Mouse (Mus musculus) brain, embryonic 14.5 days (tissue): ENCODE measurements around the gene Cldn14. TPM values are rescaled to one million over a fixed set of nuclear protein-coding genes. Genes with fewer than 3 reads are reported as not detected.
"Not testable (repeated sequence)": the region's sequence is repeated elsewhere in the genome, so short reads cannot be mapped to it uniquely, and the experiment has no call there.

Experiments used
- DNase-seq: peaks from one replicate; pipeline ENCODE4 v3.0.0-alpha.2; 2011; ENCODE audit warnings: low read depth
- CTCF ChIP-seq: fragments of 200-500 bp; IDR thresholded peaks from 2 replicates; pipeline ENCODE4 v1.5.1; 2012; ENCODE audit warnings: inconsistent platforms, mild to moderate bottlenecking, moderate library complexity, borderline replicate concordance; ENCODE audit not compliant: insufficient read depth, insufficient read length; ENCODE audit errors: extremely low read depth
- POLR2A ChIP-seq: fragments of 200-500 bp; IDR thresholded peaks from 2 replicates; pipeline ENCODE4 v1.6.1; 2012; ENCODE audit warnings: mild to moderate bottlenecking, inconsistent platforms, borderline replicate concordance; ENCODE audit not compliant: poor library complexity, insufficient read depth, insufficient read length, severe bottlenecking; ENCODE audit errors: extremely low read depth
- polyA plus RNA-seq: library from polyadenylated mRNA; depleted of rRNA; stranded (reverse); fragments of >200 nt; gene quantifications from 2 replicates; pipeline ENCODE4 v1.2.3, GENCODE M21; 2012

Cldn14 gene
- polyA plus RNA-seq, 1 experiment, result not detected

DNA sequence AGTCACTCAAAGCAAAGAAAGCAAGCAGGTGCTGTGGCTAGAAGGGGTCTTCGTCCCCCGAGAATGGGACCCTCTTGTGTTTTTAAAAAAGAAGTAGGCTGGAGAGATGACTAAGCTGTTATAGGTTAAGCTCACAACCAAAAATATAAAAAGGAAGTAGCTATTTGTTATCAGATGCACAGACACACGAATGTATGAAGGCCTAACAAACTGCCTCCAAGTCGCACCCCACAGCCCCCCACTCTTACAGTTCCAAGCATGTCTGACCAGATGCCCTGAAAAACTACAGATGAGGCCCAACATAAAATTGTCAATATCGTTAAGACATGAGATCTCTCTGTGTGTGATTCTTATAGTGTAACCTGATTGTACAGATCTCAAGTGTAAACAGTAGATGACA, 23.6 kb upstream of the Cldn14 start:
- TF ChIP-seq CTCF (no peak), POLR2A (no peak)
- no peak for DNase-seq

GRCm38 (mm10) chr16:94023352-94024280, 15.0 kb upstream of the Cldn14 start:
- TF ChIP-seq POLR2A, result no peak
- no peak for TF ChIP-seq CTCF
- no peak for DNase-seq

- DNase-seq, result not testable (repeated sequence)
- peak; percentile 19; the same call in 1 of the 2 replicates for TF ChIP-seq CTCF
These were observed 11.1 kb upstream of the Cldn14 start for GRCm38 (mm10) chr16:94019725-94020124.

DNA sequence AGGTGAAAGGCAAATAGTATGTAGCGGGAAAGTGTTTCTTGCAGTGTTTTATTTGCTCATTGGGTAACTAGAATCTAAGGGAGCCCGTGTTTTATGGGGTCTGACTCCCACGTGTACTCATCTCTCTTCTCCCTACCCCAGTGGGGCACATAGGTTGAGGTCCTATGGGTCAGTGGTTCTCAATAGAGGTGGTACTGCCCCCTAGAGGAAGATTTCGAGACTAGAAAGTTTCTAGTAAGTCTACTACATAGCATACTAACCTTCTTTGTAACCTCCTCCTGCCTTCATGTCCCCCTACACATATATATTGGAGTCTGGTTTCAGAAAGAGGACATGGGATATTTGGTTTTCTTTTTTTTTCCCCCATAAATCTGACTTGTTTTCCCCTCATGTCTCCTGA, 9.3 kb upstream of the Cldn14 start:
- TF ChIP-seq POLR2A (no peak), CTCF (no peak)
- no peak for DNase-seq

DNA sequence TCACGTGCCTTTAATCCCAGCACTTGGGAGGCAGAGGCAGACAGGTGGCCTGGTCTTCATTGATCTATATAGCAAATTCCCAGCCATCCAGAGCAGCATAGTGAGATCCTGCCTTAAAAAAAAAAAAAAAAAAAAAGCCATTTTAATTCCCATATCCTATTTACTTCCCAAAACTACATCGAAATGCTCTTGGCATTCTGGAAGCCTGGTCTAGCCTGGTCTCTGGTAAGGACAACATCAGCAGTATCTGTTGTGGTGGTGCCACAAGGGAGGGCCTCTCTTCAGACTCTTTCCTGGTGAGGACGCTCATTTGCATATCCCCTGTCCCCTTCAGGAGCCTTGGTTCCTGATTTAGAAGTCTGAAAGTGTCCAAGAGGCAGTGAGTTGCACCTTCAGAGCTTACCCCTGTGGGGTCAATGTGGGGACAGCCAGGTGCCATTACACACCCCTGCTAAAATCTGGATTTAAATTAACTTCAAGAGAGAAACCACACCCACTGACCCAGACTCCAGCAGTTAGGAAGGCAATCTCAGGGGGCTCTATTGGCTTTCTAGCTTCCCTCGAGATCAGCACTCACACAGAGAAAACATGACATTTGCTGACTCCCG, 6.0 kb upstream of the Cldn14 start:
- DNase-seq, result no peak
- TF ChIP-seq POLR2A (no peak), CTCF (no peak)

DNA sequence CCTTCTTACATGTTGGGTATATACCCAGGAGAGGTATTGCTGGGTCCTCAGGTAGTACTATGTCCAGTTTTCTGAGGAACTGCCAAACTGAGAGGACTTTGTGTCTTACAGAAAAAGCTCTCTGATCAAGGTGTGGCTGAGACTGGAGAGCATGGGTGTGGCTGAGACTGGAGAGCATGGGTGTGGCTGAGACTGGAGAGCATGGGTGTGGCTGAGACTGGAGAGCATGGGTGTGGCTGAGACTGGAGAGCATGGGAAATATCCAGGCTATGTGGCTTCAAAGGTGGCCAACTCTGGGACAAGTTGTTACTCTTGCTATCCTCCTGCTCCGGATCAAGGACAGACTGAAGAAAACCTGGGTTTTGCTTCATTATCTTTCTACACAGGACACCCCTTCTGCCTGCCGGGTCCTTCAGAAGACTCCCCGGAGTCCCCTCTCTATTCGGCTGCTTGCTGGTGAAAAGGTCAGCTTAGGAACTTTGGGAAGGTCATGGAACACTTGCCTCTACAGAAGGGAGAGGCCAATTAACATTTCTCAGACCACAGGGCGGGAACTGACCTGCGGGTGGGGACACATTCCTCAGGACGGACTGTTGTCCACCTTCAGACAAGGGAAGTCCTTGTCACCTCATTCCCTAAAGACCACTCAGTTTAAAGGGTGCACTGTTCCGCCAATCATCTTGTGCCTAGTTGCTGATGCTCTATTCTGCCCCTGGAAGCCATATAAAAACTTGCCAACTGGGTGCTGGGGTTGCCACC, 4.9 kb upstream of the Cldn14 start:
- DNase-seq, result not testable (repeated sequence)

DNA sequence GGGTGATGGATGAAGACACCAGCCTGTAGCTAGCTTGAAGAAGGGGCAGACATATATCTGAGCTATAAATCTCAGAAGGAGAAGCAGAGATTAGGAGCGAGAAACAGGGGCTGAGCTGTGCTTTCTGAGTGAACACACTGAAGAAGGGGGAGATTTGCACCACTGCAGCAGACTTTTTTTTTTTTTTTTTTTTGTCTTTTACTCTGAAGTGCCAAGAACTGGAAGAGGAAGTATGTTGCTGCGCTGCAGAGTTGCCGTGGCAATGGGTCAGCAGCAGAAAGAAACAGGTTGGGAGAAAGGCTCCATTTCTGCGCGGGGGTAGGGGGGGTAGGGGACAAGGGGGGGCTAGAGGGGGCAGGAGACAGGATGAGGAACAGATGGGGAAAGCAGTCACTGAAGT, 2.6 kb upstream of the Cldn14 start:
- TF ChIP-seq CTCF (no peak), POLR2A (no peak)
- DNase-seq, result peak; percentile 35

GRCm38 (mm10) chr16:94010633-94011032, 2.0 kb upstream of the Cldn14 start:
- no peak for DNase-seq
- TF ChIP-seq CTCF (no peak), POLR2A (no peak)

- no peak for TF ChIP-seq POLR2A
- TF ChIP-seq CTCF, result no peak
- DNase-seq, result no peak
These were observed 1.5 kb upstream of the Cldn14 start for GRCm38 (mm10) chr16:94010156-94010555.

GRCm38 (mm10) chr16:94009356-94009755, 719 bp upstream of the Cldn14 start:
- TF ChIP-seq POLR2A (no peak), CTCF (no peak)

DNA sequence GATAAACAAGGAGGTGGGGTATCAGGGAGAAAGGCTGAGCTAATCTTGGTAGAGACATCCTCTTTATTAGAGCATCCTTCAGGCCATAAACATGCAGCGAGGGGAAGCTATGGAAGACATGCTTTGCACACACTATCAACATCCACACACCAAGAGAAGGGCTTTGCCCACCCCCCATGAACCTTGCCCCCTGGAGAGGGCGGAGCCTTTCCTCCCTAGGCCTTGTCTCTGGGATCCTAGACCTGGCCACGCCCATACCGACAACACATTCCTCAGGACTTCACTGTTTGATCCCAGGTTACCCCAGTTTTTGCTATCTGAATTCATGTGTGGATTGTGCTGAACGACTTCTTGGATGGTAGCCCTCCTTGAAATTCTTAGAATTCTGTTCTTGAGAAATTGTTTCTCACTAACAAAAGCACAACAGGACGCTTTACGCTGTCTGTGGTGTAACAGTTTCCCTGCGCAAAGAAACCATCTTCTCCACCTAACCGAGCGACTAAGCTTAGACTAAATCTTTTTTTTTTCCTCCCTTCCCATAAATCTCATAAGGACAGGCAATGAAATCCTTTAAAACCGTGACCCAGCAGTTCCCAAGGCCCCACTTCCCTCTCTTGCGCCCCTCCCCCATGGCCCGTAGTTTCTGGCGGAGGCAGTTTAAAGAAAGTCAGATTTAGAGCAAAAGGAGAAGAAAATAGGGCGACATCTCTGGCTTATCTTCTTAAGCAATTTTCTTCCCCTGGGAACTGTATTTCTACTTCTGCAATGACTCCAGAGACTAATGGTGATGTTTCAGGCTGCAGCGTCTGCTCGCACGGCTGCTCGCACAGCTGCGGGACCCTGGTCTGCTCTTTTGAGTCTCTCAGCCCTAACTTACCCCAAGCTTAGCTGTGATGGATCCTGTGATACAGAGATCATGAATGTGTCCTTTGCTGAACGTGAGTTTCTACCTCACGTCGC, 1.7 kb downstream of the Cldn14 start:
- TF ChIP-seq POLR2A (no peak), CTCF (no peak)
- peak; percentile 15 for DNase-seq

More at GRCm38 (mm10) chr16:94009356-94009755, 719 bp upstream of the Cldn14 start:
- no peak for DNase-seq

- TF ChIP-seq CTCF (no peak), POLR2A (no peak)
- DNase-seq, result no peak
These were observed 5.2 kb downstream of the Cldn14 start for GRCm38 (mm10) chr16:94003478-94003877.

DNA sequence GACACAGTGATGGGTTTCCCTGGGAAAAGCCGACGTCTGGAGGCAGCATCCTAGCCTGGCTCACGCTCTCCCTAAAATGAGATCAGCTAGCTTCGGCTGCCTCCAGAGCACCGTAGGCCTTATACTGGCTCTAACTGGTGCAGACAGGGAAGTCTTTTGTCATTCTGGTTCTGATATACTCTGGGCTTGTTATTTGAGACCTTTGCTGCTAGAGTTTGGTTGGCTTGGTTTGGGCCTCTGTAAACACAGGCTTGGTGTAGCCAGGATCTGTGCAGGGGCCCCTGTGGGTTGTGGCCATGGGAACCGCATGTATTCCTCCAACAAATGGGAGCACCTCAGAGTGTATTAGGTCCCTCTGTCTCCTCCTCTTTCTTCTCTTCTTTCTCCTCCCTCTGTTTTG, 7.3 kb downstream of the Cldn14 start:
- DNase-seq, result no peak
- TF ChIP-seq CTCF (no peak), POLR2A (no peak)

DNA sequence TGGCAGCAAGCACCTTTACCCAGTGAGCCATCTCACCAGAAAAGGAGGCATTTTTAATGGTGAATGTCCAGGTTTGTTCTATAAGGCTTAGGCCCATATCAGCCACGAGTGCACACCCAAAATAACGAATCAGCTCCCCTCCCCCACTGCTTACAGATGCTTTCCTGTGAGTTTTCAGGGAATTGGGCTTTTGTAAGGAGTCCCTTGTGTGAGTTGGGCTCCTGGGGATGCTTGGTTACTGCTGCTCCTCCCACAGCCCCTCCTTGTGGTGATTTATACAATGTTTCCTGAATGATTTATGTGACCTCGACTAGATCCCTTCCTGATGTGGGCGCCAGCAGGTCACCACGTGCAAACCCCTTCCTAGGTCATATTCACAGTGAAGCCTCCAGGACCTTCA, 9.7 kb downstream of the Cldn14 start:
- no peak for DNase-seq
- TF ChIP-seq POLR2A, result no peak
